Mouse (Mus musculus): ENCODE measurements at regions not wholly inside any gene's neighbourhood (a gene's known extent, or its start where the extent isn't known, plus 50 kb on each side); places are given as distances from the start of the nearest gene placed in this dataset.

DNA sequence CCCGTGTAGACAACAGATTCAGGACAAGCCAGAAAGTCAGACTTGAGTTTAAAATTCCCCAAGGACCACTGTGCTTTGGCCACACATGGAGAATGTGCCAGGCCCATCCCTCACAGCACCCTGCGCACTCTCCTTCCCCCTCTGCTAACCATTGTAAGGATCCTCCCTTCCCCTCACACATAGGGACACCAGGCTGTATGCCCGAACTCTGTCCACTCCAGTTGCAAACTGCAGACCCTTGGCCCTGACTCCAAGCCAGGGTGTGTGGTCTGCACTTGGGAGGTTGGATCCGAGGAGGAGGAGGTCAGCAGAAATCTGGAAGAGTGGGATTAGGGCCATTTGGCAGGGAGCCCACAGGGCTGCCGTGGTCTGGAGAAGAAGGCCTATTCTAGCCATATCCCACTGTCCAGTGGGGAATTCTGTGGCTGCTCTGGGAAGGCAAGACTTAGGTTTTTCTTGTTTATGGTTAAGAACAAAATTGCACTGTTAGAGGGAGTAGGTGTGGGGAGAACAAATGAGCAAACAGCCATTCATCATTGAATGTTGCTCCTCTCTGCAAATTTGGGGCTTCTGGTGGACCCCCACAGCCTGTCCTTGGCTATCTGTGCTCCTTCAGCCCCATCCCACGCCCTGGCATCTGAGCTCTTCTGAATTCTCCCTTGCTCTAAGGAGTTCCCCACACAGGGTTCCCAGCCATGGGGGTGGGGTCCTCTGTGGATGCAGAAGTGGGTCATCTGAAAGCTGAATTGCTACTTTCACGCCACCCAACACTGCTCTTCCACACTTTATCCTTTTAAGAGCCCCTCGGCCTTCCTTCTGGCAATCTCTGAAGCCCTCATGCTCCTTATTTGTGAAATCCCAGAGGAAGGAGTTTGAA is 366.9 kb downstream of the Tshz3 start:
- intact Hi-C loops (cut with DNase I; ENCODE audit: low total_unique reads), result no loop called here
- peak; percentile 10 for DNase-seq

DNA sequence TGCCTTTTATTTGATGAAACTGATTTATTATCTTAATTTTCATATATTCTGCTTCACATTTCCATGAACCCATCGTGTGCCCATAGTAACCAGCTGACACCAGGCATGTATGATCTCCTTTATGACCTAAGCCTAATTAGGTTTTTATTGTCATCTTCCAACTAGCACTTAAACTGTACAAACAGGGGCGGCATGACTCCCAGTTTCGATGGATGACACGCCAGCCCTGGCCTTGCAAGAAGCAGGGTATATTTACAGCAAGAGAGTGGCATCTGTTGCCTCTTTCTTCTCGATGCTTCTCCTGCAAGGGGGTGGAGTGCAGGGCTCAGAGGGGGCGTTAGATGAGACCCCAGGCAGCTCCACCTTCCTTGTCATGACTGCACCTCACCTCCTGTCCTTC is 379.8 kb downstream of the Tshz3 start:
- intact Hi-C loops (cut with DNase I; ENCODE audit: low total_unique reads), result no loop called here
- DNase-seq, result no peak

- intact Hi-C loops (cut with DNase I; ENCODE audit: low total_unique reads), result no loop called here
Measured at GRCm38 (mm10) chr7:37078140-37078539, 380.2 kb downstream of the Tshz3 start.

DNA sequence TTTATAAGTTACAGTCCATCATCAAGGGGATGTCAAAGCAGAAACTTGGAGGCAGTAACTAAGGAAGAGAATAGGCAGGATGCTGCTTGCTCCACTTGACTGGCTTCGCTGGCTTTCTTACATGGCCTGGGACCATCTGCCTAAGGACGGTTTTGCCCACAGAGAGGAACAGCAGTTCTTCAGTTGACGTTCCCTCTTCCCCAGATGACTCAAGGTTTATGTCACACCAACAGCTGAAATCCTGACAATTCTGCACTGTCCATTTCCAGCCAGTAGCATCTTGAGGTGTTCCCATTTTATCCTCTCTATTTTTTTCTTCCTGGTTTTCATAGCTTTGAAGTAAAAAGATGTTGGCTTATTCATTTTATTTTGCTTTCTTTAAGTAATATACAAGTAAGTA is 391.8 kb downstream of the Tshz3 start:
- no peak for DNase-seq
- intact Hi-C loops (cut with DNase I; ENCODE audit: low total_unique reads), result no loop called here

More at GRCm38 (mm10) chr7:37078140-37078539, 380.2 kb downstream of the Tshz3 start:
- no peak for DNase-seq

DNA sequence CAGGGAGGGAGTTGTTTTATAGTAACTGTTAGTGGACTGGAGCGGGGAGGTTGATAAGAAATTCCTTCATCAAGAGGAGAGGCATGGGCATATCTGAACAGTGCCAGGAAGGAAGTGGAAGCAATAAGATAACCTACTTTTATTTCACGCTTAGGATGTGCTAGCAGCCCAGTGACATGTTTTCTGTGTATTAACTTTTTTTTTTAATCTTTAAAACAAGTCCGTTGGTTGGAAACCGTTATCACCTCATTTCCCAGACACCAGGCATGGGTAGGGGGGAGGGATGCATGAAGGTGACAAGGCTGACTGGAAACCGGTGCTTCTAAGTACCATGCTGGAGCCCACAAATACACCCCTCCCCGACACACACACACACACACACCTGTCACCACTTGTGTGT is 394.7 kb downstream of the Tshz3 start:
- intact Hi-C loops (cut with DNase I; ENCODE audit: low total_unique reads), result no loop called here
- DNase-seq, result no peak

GRCm38 (mm10) chr7:37093721-37094120 is 395.8 kb downstream of the Tshz3 start:
- intact Hi-C loops (cut with DNase I; ENCODE audit: low total_unique reads), result no loop called here
- DNase-seq, result no peak

GRCm38 (mm10) chr7:37095839-37096238 is 397.9 kb downstream of the Tshz3 start:
- intact Hi-C loops (cut with DNase I; ENCODE audit: low total_unique reads), result no loop called here
- no peak for DNase-seq

GRCm38 (mm10) chr7:37096291-37096690 is 398.4 kb downstream of the Tshz3 start:
- intact Hi-C loops (cut with DNase I; ENCODE audit: low total_unique reads), result no loop called here
- no peak for DNase-seq

DNA sequence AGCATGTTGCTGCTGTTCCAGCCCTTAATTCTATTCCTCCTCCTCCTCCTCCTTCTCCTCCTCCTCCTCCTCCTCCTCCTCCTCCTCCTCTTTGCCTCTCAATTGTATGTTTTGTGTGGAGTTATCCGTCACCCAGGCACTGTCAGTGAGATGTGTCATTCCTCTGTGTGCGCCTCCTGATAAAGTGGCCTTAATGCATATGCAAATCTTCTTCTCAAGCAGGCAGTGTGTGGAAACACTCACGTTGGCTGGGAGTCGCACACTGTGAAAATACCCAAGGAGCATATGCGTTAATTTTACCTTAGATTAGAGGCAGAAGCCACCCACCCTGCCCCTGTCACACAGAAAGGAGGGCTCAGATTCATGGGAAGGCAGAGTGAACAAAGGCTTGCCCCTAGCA is 401.0 kb downstream of the Tshz3 start:
- intact Hi-C loops (cut with DNase I; ENCODE audit: low total_unique reads), result no loop called here
- no peak for DNase-seq

DNA sequence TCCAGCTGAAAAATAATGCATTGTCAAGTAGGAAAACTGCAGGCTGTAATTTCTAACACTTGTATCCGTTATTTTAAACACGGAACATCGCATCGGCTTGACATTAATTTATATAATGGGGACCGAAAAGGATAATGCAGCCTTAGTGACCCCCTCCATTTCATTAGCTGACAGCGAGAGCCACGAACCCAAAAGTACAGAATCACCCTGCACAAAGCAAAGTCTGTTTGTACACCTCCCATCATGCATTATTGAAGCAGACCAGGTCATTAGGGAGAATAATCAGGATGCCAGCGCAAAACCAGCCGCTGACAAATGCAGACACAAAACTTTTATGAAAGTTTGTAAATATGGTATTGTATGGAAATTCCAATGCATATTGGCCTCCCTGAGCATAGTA is 406.8 kb downstream of the Tshz3 start:
- intact Hi-C loops (cut with DNase I; ENCODE audit: low total_unique reads), result no loop called here
- DNase-seq, result no peak

DNA sequence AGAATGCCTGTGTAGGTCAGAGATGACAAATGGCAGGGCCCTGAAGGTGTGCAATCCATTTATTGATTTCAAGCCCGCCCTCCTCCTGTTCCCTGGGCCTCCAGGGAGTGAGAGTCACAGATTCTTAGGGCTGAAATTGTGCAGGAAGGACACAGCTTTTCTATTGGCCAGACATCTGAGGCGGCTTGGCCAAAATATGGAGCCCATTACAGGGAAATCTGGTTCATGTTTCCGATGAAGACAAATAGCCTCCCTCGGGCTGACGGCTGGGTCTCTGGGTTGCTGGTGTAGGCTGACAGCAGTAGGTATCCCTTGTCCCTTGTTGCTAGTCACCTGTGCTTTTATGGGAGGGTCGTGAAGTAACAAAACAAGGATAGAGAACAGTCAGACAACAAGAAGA is 413.2 kb downstream of the Tshz3 start:
- no peak for DNase-seq
- intact Hi-C loops (cut with DNase I; ENCODE audit: low total_unique reads), result no loop called here

GRCm38 (mm10) chr7:37120776-37121175 is 422.9 kb downstream of the Tshz3 start:
- DNase-seq, result no peak
- intact Hi-C loops (cut with DNase I; ENCODE audit: low total_unique reads), result no loop called here

- intact Hi-C loops (cut with DNase I; ENCODE audit: low total_unique reads), result no loop called here
- peak; percentile 10 for DNase-seq
Measured at GRCm38 (mm10) chr7:37140191-37140590, 442.3 kb downstream of the Tshz3 start.

DNA sequence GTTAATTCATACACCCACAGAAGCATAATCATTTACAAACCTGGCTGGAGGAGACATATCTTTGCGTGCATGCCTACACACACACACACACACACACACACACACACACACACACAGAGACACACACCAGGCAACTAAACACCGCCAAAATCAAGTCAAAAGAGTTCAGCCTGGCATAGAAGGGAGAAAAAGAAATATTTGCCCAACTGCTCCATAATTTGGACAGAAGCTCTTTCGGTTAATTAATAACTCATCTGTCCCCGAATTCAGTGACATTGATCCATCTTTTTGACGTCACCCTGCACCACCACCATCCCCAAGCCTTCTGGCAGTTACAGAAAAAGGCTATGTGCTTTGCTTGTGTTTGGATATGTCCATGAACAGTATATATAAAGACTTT is 444.9 kb downstream of the Tshz3 start:
- intact Hi-C loops (cut with DNase I; ENCODE audit: low total_unique reads), result no loop called here
- DNase-seq, result no peak

- DNase-seq, result no peak
- intact Hi-C loops (cut with DNase I; ENCODE audit: low total_unique reads), result no loop called here
Measured at GRCm38 (mm10) chr7:37144303-37144702, 446.4 kb downstream of the Tshz3 start.

GRCm38 (mm10) chr7:37149711-37150110 is 451.8 kb downstream of the Tshz3 start:
- intact Hi-C loops (cut with DNase I; ENCODE audit: low total_unique reads), result no loop called here
- DNase-seq, result no peak

DNA sequence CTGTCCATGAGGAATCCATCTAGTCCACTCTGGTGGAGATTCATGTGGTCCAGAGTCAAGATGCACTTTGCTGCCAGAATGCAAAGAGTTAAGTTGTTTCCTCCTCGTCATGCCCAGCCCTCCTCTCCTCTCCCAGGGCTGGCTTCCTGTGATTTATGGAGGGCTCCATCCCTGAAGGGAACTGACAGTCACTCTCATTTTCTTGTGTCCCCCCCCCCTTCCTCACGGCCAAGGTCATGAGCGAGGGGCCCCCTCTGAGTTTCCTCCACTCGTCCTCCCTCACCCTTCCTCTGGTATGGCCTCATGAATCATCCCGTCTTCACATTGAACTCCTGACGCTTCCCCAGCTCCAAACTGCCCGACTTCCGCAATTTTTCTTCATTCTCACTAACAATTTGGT is 461.9 kb downstream of the Tshz3 start:
- no peak for DNase-seq
- intact Hi-C loops (cut with DNase I; ENCODE audit: low total_unique reads), result no loop called here

DNA sequence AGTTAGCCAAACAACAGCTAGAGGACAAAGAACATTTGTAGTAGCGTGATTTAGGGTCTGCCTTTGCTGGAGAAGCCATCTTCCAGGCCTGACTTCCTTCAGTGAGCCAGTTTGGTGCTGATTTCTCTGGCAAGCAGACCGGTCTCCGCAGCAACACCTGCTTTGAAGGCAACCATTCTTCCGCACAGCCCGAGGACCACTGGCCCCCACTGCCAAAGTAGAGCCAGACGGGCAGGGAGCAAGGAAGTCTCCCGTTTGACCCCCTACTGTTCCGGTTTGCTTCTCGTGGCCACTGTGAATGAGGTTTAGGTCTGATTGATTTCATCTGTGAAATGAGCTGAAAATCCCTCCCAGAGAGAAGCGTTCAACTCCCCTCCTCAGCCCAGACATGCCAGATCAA is 471.0 kb downstream of the Tshz3 start:
- no peak for DNase-seq
- intact Hi-C loops (cut with DNase I; ENCODE audit: low total_unique reads), result no loop called here

DNA sequence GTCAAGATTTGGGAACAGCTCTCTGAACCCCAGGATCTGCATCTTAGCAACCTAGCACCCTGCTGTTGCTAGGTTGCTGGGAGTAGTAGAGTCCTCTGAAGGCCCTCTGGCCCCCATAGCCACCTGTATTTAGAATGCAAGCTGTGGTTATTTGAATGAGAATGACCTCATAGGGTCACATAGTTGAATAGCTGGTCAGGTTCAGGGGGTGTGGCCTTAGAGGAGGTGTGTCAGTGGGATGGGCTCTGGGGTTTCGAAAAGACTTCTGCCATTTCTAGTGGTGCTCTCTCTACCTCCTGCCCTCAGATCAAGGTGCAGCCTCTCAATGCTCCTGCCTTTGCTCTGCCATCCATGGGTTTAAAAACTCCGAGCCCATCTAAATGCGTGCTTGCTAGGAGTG is 477.8 kb downstream of the Tshz3 start:
- no peak for DNase-seq
- intact Hi-C loops (cut with DNase I; ENCODE audit: low total_unique reads), result no loop called here

- no peak for DNase-seq
- intact Hi-C loops (cut with DNase I; ENCODE audit: low total_unique reads), result no loop called here
Measured at GRCm38 (mm10) chr7:37178256-37178655, 480.3 kb downstream of the Tshz3 start.

GRCm38 (mm10) chr7:37179907-37180306 is 482.0 kb downstream of the Tshz3 start:
- intact Hi-C loops (cut with DNase I; ENCODE audit: low total_unique reads), result no loop called here
- no peak for DNase-seq

- no peak for DNase-seq
- intact Hi-C loops (cut with DNase I; ENCODE audit: low total_unique reads), result no loop called here
Measured at GRCm38 (mm10) chr7:37180416-37180815, 482.5 kb downstream of the Tshz3 start.

Data from gastrocnemius, postnatal 14 days (tissue).